Mouse (Mus musculus) A20 (cell line): ENCODE results near the gene Tmem108.
A peak's percentile ranks its signal among the peaks of the same experiment; 100 is the strongest.

Source experiments
- DNase-seq: peaks from one replicate; pipeline ENCODE4 v3.0.0-alpha.2; 2011; ENCODE audit warnings: low read depth, low spot score

Tmem108 gene

DNA sequence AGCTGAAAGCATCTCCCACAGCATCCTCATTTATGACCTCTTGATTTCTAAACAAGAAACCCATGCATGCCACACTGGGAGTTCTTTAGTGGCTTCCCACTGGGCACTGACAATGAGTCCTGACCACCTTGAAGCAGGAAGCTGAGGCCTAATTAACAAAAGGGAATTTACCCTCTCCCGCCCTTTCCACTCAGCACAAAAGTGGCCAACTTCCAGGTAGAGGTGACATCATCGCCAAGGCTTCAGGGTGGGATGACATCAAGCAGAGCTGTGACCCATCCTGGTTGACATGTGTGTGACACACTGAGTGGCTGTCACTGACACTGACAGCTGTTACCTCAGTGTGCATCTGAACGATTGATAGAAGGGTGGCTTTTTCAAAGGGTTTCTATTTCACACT lies 124.8 kb downstream of the Tmem108 start:
- no peak for DNase-seq

DNA sequence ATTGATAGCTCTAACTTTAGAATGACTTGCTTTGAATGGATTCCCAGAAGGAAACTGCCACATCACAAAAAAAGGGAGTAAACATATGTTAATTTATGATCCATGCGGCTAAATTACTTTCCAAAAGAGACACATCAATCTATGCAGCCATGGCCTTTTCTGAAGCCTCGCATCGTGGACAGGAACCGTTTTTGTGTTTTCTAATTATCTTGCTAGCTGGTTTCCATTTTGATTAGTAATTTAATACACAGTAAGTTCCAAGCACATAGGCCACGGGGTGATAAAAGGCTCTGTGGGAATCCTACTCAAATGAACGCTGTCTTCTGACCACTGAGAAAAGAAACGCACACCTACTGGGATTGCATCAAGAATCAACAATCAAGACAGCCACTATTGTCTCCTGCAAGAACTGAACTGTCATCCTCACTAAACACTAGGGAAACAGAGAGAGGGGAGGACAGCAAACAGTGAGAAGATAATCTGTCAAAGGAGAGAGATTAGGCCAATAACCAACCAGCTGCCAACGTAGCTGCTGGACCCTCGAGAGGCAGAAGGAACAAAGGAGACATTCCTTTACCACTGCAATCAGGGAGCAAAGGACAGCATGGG lies 132.7 kb downstream of the Tmem108 start:
- DNase-seq, result no peak

DNA sequence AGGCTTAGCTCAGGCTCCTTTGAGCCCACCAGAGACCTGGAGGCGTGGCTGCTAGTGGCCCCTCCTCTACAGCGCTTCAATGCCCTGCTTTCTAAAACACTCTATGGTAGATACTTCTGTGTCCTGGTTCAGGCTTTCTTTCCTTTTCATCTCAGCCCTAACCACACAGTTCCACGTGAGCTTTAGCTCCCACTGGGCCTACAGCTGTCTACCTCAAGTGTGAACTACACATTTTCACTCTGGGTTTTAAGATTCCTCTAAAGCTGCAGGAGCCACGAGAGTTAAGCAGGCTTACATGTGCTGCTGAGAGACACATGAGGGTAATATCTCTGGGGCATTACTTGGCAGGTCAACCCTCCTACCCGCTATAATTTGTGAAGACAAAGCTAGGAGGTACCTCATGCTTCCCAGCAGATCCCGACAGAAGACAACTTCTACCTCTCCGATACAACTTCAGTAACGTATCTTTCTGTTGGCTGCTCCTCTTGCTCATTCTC lies 134.2 kb downstream of the Tmem108 start:
- no peak for DNase-seq

DNA sequence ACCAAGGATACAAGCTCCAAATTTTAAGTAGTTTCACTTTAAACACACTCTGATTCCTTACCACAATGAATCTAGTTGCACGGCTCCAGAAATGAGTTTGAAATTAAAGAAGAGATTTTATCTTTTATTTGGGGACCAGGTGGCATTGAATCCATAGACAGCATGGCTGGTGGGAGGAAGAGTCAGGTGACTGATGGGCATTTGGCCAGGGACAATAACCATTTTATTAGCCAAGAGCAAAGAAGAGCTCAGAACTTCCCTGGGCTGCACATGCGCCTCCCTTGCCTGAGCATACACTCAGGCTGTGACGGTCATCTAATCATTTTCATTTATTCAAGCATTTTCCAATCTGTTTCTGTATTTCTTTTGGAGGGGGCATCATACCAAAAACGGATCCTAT lies 135.5 kb downstream of the Tmem108 start:
- DNase-seq, result no peak

DNA sequence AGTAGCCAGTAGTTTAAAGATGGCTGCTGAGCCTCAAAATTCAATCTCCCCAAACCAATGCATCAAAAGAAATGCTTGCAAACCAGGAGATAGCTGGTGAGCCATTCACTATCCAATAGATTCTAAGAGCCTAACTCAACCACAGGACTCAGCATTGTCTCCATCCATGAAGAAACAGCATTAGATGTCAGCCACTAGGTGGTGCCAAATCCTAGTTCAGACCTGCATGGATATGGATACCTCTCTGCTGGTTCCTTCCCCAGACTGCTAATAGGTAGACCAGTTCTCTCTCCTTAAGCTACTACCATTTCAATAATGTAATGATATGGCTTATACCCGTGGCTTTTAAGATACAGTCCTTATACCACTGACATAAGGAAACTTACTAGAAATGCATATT lies 137.0 kb downstream of the Tmem108 start:
- peak; percentile 81 for DNase-seq

DNA sequence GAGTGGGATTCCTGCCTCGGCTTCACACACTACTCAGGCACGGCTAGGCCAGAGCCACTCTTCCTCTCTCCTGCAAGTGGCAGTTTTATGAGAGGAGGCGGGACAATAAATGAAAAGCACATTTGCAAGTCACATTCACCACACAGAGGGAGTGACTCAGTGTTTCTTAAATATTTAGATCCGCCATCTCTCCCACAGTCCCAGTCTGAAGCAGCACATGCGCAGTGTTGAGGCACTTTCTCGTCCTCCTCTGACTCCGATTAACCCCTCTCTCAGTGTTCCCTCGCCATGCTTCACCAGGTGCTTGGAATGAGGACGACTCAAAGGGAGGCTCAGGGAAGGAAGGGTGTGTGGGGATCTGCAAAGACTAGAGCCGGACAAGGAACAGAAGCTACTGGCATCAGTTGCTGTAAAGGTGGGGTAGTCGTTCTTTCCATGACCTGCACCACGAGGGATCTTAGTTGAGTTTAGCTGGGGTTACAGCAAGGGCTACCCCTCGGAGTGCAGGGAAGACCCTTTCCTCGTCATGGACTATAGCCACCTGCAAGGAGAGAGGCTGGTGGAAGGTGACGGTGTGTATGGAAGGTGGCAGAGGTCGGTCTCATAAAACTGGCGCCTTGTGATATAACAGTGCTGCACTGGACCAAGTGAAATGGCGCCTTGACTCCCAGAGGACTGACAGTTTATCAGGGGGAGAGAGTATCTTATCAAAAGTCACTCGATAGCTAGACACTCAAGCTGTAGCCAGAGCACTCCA lies 137.9 kb downstream of the Tmem108 start:
- no peak for DNase-seq

DNA sequence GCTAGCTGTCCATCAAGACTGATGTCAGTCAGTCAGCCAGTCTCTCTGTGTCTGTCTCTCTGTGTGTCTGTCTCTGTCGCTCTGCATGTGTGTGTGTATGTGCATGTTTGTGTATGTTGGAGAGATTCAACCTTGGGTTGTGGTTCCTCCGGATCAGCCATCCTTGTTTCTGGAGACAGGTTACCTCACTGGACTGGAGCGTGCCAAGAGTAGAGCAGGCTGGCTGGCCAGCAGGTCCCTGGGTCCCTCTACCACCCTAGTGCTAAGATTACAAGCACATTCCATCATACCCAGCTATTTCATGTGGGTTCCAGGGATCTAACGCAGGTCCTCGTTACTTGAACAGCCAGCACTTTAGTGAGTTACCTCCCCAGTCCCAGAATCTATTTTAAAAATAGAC lies 138.6 kb downstream of the Tmem108 start:
- DNase-seq, result no peak

DNA sequence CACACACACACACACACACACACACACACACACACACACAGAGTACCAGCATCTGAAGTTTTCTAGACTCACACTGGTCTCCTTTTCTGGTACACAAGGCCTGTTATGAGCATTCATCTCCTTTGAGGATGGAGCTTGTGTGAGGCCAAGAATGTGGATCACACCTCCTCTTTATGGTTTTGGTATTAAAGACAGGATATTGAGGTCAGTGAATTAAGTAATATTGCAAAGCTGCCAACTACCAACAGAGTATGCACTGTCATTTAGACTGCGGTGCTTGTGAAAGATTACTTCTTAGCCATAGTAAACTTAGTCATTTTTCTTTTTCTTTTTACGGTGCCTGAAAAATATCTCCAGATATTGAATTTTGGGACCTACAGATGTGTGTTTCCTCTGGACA lies 139.8 kb downstream of the Tmem108 start:
- no peak for DNase-seq

DNA sequence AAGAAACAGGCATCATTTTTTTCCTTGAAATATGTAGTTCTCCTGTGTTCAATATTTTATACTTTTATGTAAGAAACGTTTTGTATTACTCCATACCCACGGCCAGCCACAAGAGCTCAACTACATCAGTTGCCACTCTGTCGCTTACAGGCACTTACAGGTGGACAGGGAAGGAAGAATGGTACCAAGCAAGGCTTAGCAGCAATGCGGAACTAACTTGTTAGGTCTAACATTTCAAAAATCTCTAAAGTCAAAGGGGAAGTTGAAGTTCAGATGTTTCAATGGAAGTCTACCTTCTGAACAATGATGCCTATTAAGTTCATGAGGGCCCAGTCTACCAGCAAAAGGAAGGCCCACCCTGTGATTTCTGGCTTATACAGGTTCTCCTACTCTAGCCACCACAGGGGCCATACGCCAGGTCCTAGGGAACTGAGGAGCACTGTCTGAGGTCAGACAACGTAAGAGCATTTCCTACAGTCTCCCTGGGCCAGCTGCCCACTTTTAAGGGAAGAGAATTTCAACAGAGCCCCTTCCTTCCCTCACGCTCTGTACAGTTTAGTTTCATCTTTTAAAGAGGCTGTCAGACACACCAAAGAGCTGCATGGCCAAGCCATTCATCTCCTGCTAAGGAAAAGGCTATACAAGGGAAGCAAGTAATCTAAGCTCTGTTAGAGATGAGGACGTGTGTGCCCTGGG lies 141.0 kb downstream of the Tmem108 start:
- DNase-seq, result no peak

DNA sequence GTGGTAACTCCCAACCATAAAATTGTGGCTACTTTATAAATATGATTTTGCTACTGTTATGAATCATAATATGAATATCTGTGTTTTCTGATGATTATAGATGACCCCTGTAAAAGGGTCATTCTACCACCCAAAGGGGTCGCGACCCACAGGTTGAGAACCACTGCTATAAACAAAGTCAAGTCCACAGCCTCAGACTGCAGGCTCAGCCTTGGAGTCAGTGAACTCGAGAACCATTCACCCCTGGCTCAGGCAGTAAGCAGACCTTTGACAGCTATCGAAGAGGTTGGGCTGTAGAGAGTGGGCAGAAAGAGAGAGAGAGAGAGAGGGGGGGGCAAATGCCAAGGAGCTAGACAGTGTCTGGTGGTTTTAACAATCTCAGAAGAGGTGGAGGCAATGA lies 147.4 kb downstream of the Tmem108 start:
- DNase-seq, result no peak

DNA sequence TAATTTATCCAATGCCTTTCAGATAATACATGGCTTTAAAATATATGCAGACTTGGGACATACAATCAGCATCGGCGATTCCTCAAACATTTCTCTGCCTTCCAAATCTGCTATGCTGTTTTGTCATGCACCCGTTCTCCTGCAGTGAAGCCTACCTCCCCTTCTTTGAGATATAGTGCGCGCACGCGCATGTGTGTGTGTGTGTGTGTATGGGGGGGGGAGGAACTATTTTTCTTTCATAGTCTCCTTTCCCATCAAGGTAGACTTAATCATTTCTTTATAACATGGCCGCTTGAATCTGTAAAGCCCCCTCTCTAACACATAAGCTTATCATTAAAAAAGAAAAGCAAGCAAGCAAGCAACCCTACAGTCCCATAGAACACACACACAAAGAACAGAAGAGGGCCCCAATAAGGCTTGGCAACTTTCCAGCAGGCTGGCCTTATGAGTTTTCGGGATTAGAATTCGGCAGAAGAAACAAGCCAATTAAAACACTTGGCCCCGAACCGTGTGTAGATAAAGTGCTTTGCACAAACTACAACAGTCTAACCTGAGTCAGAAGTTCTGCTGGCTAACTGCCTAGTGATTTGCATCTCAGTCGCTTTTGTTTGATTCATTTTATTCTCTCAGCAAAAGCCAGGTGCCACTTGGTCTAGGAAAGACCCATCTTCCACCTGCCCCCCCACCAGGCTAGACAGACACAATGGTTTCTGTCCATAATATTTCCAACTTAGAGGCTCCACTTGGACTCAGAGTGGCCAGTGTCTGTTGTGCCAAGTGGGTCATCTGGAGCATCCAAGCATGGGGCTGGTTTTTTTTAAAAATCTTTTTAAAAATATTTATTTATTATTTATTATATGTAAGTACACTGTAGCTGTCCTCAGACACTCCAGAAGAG lies 153.2 kb downstream of the Tmem108 start:
- DNase-seq, result no peak

DNA sequence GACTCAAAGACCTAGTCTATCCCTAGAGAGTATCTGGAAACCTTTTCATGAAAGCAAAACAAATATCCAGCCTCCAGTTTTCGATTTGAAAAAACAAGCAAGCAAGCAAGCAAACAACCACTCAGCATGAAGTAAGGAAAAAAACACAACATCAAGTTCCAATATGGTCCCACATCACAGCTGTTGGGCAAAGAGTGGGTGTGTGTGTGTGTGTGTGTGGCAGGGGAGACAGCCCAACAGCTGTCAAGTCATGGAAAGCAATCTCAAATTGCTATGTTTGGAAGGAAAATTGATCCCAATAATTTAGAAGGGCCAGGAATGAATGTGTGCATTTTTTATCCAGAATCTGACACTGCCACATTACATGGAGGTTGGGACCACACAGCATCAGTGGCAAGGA lies 155.6 kb downstream of the Tmem108 start:
- DNase-seq, result no peak

DNA sequence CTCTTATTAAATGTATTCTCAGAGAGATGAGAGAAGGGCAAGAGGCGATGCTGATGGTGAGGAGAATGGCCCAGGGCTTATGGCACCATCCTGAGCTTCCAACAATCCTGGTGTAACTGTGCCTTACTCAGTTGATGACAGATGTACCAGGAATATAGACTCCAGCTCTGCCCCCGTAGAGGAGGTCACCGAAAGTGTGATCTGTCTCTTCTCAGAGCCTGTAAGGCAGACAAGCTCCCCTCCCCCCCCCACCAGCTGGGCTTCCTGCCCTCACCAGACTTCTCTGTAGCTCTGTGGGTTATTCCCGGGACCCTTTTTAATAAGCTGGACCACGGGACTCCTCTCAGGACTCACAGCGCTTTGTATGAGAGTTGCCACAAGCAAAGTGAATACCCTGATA lies 157.8 kb downstream of the Tmem108 start:
- DNase-seq, result no peak

DNA sequence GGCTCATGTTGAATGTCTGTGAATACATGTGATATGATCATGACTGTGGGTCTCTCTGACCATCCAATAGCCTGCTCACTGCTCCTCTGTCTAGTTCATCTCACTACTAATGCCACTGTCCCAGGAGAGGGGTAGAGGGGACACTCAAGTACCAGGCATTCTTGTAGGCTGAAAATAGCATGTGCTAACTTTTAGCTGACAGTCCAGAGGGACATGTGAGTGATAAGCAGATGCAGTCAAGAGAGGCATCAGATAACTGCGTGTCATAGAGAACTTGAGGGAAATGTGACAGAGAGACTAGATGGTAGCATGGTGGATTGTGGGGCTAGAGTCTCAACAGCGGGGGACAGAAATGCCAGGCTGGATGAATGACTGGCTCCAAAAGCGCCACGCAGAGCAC lies 159.8 kb downstream of the Tmem108 start:
- DNase-seq, result no peak

DNA sequence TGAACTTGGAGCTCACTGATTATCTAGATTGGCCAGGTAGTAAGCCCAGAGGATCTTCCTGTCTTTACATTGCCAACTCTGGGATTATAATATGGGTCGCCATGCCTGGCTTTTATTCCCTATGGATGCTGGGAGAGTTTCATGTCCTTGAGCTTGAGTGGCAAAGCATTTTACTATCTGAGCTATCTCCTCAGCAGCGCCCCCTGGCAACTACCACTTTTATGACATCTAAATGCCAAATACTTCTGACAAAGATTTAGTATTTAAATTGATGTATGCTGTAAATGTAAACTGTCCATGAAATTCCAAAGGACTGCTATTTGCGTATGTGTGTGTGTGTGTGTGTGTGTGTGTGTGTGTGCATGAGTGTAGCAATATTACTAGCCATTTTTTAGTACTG lies 160.8 kb downstream of the Tmem108 start:
- DNase-seq, result no peak

DNA sequence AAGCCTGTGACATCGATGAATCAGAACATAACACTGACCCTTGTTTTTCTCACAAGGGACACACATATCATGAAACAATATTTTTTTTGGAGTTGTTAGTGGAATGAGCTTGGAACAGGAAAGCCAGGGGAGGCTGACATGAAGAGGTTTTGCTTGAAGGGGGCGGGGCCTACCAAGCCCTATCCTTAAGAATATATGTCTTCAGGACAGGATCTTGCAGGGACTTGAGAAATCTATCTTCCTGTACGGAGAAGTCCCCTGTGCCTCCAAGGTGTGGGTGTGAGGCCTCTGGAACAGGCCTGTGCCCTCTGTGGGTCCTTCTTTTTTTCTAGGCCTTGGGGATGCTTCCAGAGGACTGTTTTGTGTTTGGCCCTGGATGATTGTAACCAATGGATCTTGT lies 161.7 kb downstream of the Tmem108 start:
- DNase-seq, result no peak

DNA sequence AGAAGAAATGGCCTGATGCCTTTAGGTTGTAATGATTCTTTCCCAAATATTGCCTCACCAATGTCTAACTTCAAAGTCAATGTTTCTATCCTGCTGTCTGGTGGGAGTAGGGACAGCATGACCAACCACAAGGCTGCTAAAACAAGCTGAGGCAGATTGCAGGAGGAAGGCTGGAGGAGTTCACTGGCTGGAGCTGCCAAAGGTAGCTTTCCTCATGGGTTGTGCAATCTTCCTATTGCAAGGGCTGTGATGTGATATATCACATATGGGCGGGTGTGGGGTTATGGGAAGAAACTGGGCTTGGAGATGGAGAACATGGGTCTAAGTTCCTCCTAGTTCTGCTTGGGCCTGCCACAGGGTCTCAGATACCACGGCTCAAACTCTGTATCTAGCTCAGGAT lies 163.8 kb downstream of the Tmem108 start:
- DNase-seq, result no peak

DNA sequence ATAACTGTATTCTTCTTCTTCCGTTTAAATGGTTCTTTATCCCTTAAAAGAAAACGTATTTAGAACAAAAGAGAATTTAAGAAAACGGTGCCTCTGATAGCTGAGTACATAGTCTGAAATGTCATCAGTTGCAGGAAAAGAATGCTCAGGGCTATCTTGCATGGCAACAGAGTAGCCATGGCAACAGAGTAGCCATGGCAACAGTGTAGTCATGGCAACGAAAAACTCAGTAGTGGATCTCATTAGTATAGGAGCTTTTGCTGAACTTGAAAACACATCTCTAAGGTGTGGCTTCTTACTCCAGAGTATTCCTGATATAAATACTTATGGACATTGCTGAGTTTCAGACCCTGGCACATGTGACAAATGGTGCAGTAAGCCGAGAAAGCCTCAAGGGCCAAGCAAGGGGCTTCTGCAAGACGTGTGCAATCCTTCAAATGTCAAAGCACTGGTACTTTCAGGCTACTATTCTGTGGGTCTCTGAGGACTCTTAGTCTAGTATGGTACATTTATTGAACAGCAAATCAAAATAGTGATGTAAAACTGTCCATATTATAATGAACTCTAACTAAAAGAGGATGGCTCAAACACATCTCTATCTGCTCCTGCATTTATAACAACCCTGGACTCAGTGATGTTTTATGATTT lies 166.3 kb downstream of the Tmem108 start:
- DNase-seq, result peak; percentile 9

DNA sequence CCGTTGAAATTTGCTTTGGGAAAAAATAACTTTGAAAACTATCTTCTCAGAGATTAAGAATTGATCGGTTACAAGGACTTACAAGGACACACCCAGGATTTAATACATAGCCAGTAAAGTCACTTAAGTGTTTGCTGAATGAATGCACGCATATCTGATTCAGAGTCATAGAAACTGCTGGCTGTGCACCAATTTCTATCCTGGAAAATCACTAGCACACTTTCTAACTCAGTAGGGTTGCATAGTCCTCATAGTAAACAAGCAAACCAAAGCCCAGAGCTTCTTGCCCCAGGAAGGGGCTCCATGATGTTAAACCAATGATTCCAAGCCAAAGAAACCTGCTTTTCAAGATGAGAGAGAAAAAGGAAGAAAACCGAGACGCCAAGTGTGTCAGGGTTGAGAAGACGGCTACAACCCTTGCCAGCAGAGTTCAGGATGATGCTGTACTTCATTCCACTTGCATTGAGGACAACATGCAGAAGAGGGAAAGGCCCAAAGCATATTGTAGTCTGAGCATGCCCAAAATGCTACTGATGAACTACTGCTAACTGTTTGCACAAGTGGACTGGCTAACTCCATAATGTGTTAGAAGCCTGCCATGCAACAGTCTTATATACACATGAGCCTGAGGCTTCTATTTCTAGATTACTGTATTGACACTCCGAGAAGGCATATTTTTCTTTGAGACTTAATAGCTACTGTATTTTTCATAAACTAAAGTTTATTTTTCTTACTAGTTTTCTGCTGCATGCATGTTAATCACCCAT lies 167.0 kb downstream of the Tmem108 start:
- DNase-seq, result no peak

DNA sequence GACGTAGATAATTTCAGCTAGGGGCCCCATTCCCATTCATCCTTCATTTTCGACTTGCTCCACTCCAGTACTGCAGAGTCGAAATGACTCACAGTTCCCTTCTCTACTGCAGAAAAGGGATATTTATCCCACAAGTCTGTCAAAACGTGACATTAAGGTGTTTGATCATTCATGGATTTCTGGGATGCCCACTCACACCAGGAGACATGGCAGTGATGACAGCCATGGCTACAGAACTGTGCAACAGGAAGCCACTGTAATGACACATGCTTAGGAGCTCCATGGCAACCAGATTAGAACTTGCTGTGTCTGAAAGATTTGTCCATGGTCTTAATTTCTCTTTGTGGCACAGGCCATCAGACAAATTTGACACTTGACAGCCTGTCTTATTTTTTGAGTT lies 168.6 kb downstream of the Tmem108 start:
- DNase-seq, result no peak

DNA sequence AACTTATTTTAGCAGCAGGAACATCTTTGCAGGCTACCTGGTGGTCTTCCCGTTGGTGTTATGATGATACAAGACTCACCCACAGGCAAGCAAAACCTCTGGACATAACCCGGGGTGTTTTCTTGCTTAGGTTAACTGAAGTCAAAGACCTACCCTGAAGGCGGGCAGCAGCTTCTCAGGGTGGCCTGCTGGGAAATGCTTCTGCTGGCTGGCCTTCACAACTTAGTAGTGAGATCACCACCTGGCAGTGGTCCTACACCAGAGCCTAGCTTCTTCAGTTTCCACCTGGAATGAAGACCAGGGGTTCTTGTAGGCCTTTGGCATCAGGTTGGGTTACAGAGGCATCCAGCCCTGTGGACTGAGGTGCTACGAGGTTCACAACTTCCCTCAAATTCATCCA lies 169.7 kb downstream of the Tmem108 start:
- no peak for DNase-seq
